Mouse (Mus musculus) megakaryocyte, embryonic 14.5 days (primary cell): ENCODE measurements around the gene Atp5d.

Experiments used
- FLI1 ChIP-seq: IDR thresholded peaks from 2 replicates; pipeline ENCODE4 v1.6.1; 2012; ENCODE audit warnings: low read length, inconsistent platforms, mixed read lengths
- GATA1 ChIP-seq: IDR thresholded peaks from 3 replicates; pipeline ENCODE4 v1.6.1; 2012; ENCODE audit warnings: mixed read lengths, low read length, inconsistent platforms, borderline replicate concordance

DNA sequence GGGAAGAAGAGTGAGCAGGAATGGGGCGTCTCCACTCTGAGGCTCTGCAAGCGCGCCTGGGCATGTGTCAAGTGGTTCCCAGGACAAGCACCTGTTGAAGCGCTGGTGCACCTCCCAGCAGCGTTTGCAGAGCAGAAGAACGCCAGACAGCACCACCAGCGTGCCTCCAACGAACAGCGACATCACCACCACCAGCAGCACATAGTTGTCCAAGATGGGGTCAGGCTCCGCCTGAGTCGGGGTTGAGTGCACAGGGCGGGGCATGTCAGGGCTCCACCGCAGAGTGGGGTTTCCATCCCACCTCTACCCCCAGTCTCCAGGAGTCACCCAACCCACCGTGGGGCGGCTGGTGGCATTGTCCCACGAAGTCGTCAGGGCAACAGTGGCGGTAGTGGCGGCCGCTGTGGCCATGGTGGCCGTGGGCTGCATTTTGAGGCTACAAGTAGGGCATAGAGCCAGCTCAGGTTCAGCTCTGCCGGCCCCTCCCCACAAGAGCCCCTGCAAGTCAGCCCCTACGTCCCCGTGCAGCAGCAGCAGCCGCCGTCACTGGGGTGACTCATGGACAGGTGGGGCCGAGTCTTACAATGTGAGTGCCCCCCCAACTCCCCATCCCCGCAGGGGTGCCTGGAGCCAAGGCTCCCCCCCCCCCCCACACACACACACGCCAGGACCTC, 1.3 kb upstream of the Atp5d start:
- TF ChIP-seq GATA1 (no peak), FLI1 (no peak)
